Mouse (Mus musculus): ENCODE data around the gene Spc25. TPM values are rescaled to one million over a fixed set of nuclear protein-coding genes. Genes with fewer than 3 reads are reported as not detected.

The Spc25 gene
- polyA plus RNA-seq (2016; fragmentation: Nextera tagmentation; extraction: Ambion mirVana): 219 and 224 TPM in 2 replicates

GRCm38 (mm10) chr2:69205791-69206351, at the start of gene Spc25:
TSS of gene Spc25 (minus strand) at chr2:69206194.
- DNase-seq (ENCODE audit: extremely low spot score, low spot score): peak; percentile 90
- H3K4me1 ChIP-seq: peaks cover 18% of the 10 kb centered on the region
- peak within 1 kb of the TSS; percentile 88 for H3K4me3 ChIP-seq
- H3K27me3 ChIP-seq (ENCODE audit: poor library complexity, severe bottlenecking): no peaks in the 10 kb centered on the region
- H3K27ac ChIP-seq: peak within 1 kb of the TSS; percentile 98
- H3K36me3 ChIP-seq (replicated peaks): peaks cover 29% of the 10 kb centered on the region
- no peaks in the 10 kb centered on the region for H3K9me3 ChIP-seq
- under 1% methylated on average over 46 of the region's 46 CpGs for WGBS

- H3K36me3 ChIP-seq (replicated peaks): no peaks in the 10 kb centered on the region
- H3K9me3 ChIP-seq: no peaks in the 10 kb centered on the region
- H3K4me1 ChIP-seq: peaks cover 9% of the 10 kb centered on the region
- DNase-seq (ENCODE audit: extremely low spot score, low spot score): no peak
- H3K27me3 ChIP-seq (ENCODE audit: poor library complexity, severe bottlenecking): no peaks in the 10 kb centered on the region
- H3K4me3 ChIP-seq: no peak overlapping the region
- no peak overlapping the region for H3K27ac ChIP-seq
- WGBS: 51% methylated on average over 16 of the region's 16 CpGs
These were observed 42.3 kb upstream of the Spc25 start for GRCm38 (mm10) chr2:69248221-69248755.

DNA sequence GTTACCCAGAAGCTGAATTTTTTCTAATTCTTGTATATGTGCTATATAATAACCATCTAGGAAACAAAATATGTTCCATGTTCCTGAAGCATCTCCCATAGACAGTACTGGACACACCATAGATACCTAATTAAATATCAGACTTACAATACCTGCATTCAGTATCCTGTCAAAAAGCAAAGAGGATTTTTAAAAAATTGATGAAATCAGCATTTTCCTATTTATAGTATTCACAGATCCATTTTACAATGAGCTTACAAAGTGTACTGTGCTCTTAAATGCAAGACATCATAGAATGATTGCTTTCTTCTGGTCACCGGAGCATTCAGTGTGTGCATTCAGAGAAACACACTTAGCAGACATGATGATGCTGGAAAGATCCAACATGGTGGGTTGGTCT, 41.1 kb upstream of the Spc25 start:
- H3K4me1 ChIP-seq: peaks cover 9% of the 10 kb centered on the region
- no peaks in the 10 kb centered on the region for H3K36me3 ChIP-seq (replicated peaks)
- H3K27ac ChIP-seq: no peak overlapping the region
- H3K4me3 ChIP-seq: no peak overlapping the region
- H3K9me3 ChIP-seq: no peaks in the 10 kb centered on the region
- no peak for DNase-seq (ENCODE audit: extremely low spot score, low spot score)
- WGBS: 95% methylated on average over 1 of the region's 1 CpGs
- H3K27me3 ChIP-seq (ENCODE audit: poor library complexity, severe bottlenecking): no peaks in the 10 kb centered on the region

GRCm38 (mm10) chr2:69244924-69245323, 38.9 kb upstream of the Spc25 start:
- Histone ChIP-seq H3K36me3 (replicated peaks) (no peaks in the 10 kb centered on the region), H3K27me3 (ENCODE audit: poor library complexity, severe bottlenecking) (no peaks in the 10 kb centered on the region), H3K4me1 (peaks cover 9% of the 10 kb centered on the region), H3K27ac (no peak overlapping the region), H3K4me3 (no peak overlapping the region), H3K9me3 (no peaks in the 10 kb centered on the region)
- WGBS: 33% methylated on average over 2 of the region's 2 CpGs
- no peak for DNase-seq (ENCODE audit: extremely low spot score, low spot score)

DNA sequence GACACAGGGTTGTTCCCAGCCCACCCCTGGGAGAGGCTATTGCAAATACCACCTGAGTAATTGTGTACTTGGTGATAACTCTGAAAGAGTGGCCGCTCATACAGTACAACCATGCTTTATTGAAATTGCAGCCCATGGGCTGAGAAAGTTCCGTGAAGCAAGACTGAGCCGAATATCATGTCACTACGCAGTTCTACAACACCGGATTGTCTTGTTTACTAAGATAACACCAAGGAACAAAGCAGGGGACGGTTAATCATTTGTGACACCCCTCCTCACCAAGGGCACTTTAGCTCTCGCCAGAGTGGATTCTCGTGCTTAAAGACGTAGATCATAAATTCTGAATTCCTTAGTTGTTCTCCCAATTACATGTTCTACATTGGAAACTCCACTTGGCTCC, 33.3 kb upstream of the Spc25 start:
- WGBS: 97% methylated on average over 9 of the region's 9 CpGs
- H3K36me3 ChIP-seq (replicated peaks): no peaks in the 10 kb centered on the region

DNA sequence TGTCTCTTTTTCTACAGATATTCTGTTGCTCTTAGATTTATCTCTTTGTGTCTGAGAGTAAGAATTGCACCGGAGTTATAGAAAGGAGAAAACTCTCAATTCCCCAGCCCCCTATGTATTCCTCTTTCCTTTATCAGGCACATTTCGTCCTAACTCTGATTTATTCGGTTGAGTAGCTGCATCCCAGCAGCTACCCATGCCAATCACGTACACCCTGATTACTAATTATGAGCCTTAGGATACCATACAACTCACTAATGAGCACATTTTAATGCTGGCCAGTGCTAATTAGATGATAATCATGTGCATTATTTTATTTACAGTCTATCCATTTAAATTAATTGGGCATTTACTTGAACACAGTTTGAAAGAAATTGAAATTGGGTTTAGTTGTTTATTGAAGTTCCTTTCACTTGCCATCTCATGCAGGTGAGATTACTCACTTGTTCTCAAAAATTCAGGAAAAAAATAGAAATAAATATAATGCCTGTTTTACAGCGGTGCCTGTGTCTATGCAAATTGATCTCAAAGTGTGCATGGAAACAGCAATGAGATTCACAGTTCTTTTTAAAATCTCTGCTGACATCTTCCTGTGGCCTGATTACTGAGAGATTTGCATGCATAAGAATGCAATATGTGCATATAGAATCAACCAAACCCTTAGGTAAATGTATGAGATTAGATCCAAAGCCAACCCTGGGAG, 29.1 kb upstream of the Spc25 start:
- Histone ChIP-seq H3K27me3 (ENCODE audit: poor library complexity, severe bottlenecking) (peaks cover 25% of the 10 kb centered on the region; the same call in 1 of the 2 replicates), H3K4me1 (peaks cover 4% of the 10 kb centered on the region; the same call in 1 of the 2 replicates), H3K36me3 (replicated peaks) (no peaks in the 10 kb centered on the region), H3K4me3 (no peak overlapping the region), H3K9me3 (no peaks in the 10 kb centered on the region), H3K27ac (no peak overlapping the region)
- DNase-seq (ENCODE audit: extremely low spot score, low spot score): no peak
- WGBS: 70% methylated on average over 5 of the region's 5 CpGs

More for the DNA sequence above, 33.3 kb upstream of the Spc25 start:
- H3K9me3 ChIP-seq: no peaks in the 10 kb centered on the region
- peaks cover 4% of the 10 kb centered on the region; the same call in 1 of the 2 replicates for H3K4me1 ChIP-seq
- H3K27me3 ChIP-seq (ENCODE audit: poor library complexity, severe bottlenecking): peaks cover 25% of the 10 kb centered on the region; the same call in 1 of the 2 replicates
- no peak overlapping the region for H3K27ac ChIP-seq
- no peak overlapping the region for H3K4me3 ChIP-seq
- DNase-seq (ENCODE audit: extremely low spot score, low spot score): no peak

- no peaks in the 10 kb centered on the region for H3K36me3 ChIP-seq (replicated peaks)
- DNase-seq (ENCODE audit: extremely low spot score, low spot score): no peak
- no peaks in the 10 kb centered on the region for H3K9me3 ChIP-seq
- H3K4me3 ChIP-seq: no peak overlapping the region
- H3K27me3 ChIP-seq (ENCODE audit: poor library complexity, severe bottlenecking): peaks cover 8% of the 10 kb centered on the region; the same call in 1 of the 2 replicates
- H3K27ac ChIP-seq: no peak overlapping the region
- peaks cover 4% of the 10 kb centered on the region; the same call in 1 of the 2 replicates for H3K4me1 ChIP-seq
These were observed 26.1 kb upstream of the Spc25 start for GRCm38 (mm10) chr2:69232101-69232500.

- peaks cover 4% of the 10 kb centered on the region; the same call in 1 of the 2 replicates for H3K4me1 ChIP-seq
- H3K36me3 ChIP-seq (replicated peaks): no peaks in the 10 kb centered on the region
- H3K9me3 ChIP-seq: no peaks in the 10 kb centered on the region
- 93% methylated on average over 2 of the region's 2 CpGs for WGBS
- H3K4me3 ChIP-seq: no peak overlapping the region
- no peaks in the 10 kb centered on the region; the same call in 1 of the 2 replicates for H3K27me3 ChIP-seq (ENCODE audit: poor library complexity, severe bottlenecking)
- no peak for DNase-seq (ENCODE audit: extremely low spot score, low spot score)
- H3K27ac ChIP-seq: no peak overlapping the region
These were observed 24.1 kb upstream of the Spc25 start for GRCm38 (mm10) chr2:69230137-69230536.

- DNase-seq (ENCODE audit: extremely low spot score, low spot score): no peak
- WGBS: 86% methylated on average over 6 of the region's 6 CpGs
- H3K27ac ChIP-seq: no peak overlapping the region
- H3K27me3 ChIP-seq (ENCODE audit: poor library complexity, severe bottlenecking): no peaks in the 10 kb centered on the region; the same call in 1 of the 2 replicates
- H3K4me3 ChIP-seq: no peak overlapping the region
- H3K4me1 ChIP-seq: no peaks in the 10 kb centered on the region
- H3K9me3 ChIP-seq: no peaks in the 10 kb centered on the region
- no peaks in the 10 kb centered on the region for H3K36me3 ChIP-seq (replicated peaks)
These were observed 22.6 kb upstream of the Spc25 start for GRCm38 (mm10) chr2:69228635-69229034.

GRCm38 (mm10) chr2:69226876-69227275, 20.9 kb upstream of the Spc25 start:
- 91% methylated on average over 9 of the region's 9 CpGs for WGBS
- Histone ChIP-seq H3K4me3 (no peak overlapping the region), H3K27ac (no peak overlapping the region), H3K27me3 (ENCODE audit: poor library complexity, severe bottlenecking) (no peaks in the 10 kb centered on the region; the same call in 1 of the 2 replicates), H3K9me3 (no peaks in the 10 kb centered on the region), H3K36me3 (replicated peaks) (no peaks in the 10 kb centered on the region), H3K4me1 (0 out of 2 replicates have a peak, but pooled peaks cover 2% of the 10 kb centered on the region)
- DNase-seq (ENCODE audit: extremely low spot score, low spot score): no peak

- H3K27me3 ChIP-seq (ENCODE audit: poor library complexity, severe bottlenecking): no peaks in the 10 kb centered on the region
- 0 out of 2 replicates have a peak, but pooled peaks cover 3% of the 10 kb centered on the region for H3K4me1 ChIP-seq
- DNase-seq (ENCODE audit: extremely low spot score, low spot score): no peak
- H3K9me3 ChIP-seq: no peaks in the 10 kb centered on the region
- WGBS: 66% methylated on average over 2 of the region's 2 CpGs
- H3K4me3 ChIP-seq: no peak overlapping the region
- H3K27ac ChIP-seq: no peak overlapping the region
- H3K36me3 ChIP-seq (replicated peaks): no peaks in the 10 kb centered on the region
These were observed 18.7 kb upstream of the Spc25 start for GRCm38 (mm10) chr2:69224724-69225123.

DNA sequence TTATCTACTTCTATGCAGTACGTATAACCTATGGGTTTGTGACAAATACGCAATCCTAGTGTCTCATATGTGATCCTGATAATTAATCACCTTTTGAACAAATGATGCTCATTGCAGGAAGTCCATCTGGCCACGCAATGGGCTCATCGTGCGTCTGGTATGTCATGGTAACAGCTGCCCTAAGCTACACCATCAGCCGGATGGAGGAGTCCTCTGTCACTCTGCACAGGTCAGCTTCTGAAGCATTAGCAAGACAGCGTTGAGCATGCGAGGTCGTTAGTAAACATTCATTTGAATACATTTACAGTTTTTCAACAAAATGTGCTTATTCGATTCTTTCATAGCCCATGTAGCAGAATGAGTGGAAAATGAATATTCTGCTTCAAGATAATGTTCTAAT, 16.8 kb upstream of the Spc25 start:
- Histone ChIP-seq H3K9me3 (no peaks in the 10 kb centered on the region), H3K4me3 (no peak overlapping the region), H3K4me1 (0 out of 2 replicates have a peak, but pooled peaks cover 3% of the 10 kb centered on the region), H3K36me3 (replicated peaks) (no peaks in the 10 kb centered on the region), H3K27me3 (ENCODE audit: poor library complexity, severe bottlenecking) (no peaks in the 10 kb centered on the region), H3K27ac (no peak overlapping the region)
- 85% methylated on average over 10 of the region's 10 CpGs for WGBS
- no peak for DNase-seq (ENCODE audit: extremely low spot score, low spot score)

DNA sequence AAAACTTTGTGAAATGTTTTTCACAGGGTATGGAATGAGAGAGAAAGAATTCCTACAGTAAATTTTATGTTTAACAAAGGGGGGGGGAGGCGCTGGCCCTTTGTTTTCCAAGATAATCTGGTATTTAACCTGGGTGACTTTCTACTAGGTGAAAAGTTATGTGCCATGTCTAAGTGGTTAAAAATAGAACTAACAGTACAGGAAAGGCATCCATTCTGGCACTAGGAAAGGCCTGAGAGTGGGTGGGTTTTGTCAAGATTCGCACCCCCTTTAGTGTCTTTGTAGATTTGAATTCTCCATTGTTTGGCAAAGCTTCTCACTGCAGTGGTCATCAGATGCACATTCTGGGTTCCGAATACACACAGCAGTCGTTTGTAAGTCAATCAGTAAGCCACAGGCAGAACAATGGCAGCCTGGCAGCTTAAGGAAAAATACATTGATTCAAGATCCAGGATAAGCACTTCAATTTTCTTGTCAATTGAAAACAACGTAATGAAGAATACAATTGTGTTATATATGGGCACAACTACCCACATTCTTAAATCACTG, 15.9 kb upstream of the Spc25 start:
- H3K4me3 ChIP-seq: no peak overlapping the region
- H3K9me3 ChIP-seq: no peaks in the 10 kb centered on the region
- H3K27ac ChIP-seq: no peak overlapping the region
- DNase-seq (ENCODE audit: extremely low spot score, low spot score): no peak
- WGBS: 33% methylated on average over 5 of the region's 5 CpGs
- H3K4me1 ChIP-seq: 0 out of 2 replicates have a peak, but pooled peaks cover 3% of the 10 kb centered on the region
- H3K27me3 ChIP-seq (ENCODE audit: poor library complexity, severe bottlenecking): no peaks in the 10 kb centered on the region
- no peaks in the 10 kb centered on the region for H3K36me3 ChIP-seq (replicated peaks)
